Mouse (Mus musculus): ENCODE measurements at regions not wholly inside any gene's neighbourhood (a gene's known extent, or its start where the extent isn't known, plus 50 kb on each side); places are given as distances from the start of the nearest gene placed in this dataset.

GRCm38 (mm10) chr14:97478236-97478635 lies 691.3 kb downstream of the Dach1 start:
- Histone ChIP-seq H3K36me3 (ENCODE audit: control insufficient read depth, insufficient read depth, low read length) (no peaks in the 10 kb centered on the region), H3K9me3 (ENCODE audit: control insufficient read depth, low read length) (no peaks in the 10 kb centered on the region), H3K4me1 (replicated peaks; ENCODE audit: control insufficient read depth, insufficient read depth, low read length) (no peaks in the 10 kb centered on the region), H3K27ac (ENCODE audit: low read length) (no peak overlapping the region), H3K4me3 (ENCODE audit: low read length) (no peak overlapping the region), H3K4me2 (ENCODE audit: low read depth, low read length) (no peak overlapping the region), H3K9ac (ENCODE audit: low read length) (no peak overlapping the region), H3K27me3 (ENCODE audit: control insufficient read depth, insufficient read depth, low read depth, low read length) (no peaks in the 10 kb centered on the region)
- WGBS, result 69% methylated on average over 5 of the region's 5 CpGs
- no peak for ATAC-seq (ENCODE audit: low read depth)

- Histone ChIP-seq H3K27ac (ENCODE audit: low read length) (no peak overlapping the region), H3K9me3 (ENCODE audit: control insufficient read depth, low read length) (no peaks in the 10 kb centered on the region), H3K27me3 (ENCODE audit: control insufficient read depth, insufficient read depth, low read depth, low read length) (no peaks in the 10 kb centered on the region), H3K36me3 (ENCODE audit: control insufficient read depth, insufficient read depth, low read length) (no peaks in the 10 kb centered on the region), H3K4me3 (ENCODE audit: low read length) (no peak overlapping the region), H3K4me1 (replicated peaks; ENCODE audit: control insufficient read depth, insufficient read depth, low read length) (no peaks in the 10 kb centered on the region), H3K9ac (ENCODE audit: low read length) (no peak overlapping the region), H3K4me2 (ENCODE audit: low read depth, low read length) (no peak overlapping the region)
- 79% methylated on average over 7 of the region's 7 CpGs for WGBS
- no peak for ATAC-seq (ENCODE audit: low read depth)
These were observed 718.9 kb downstream of the Dach1 start for GRCm38 (mm10) chr14:97450525-97451235.

- Histone ChIP-seq H3K36me3 (ENCODE audit: control insufficient read depth, insufficient read depth, low read length) (no peaks in the 10 kb centered on the region), H3K9ac (ENCODE audit: low read length) (no peak overlapping the region), H3K4me3 (ENCODE audit: low read length) (no peak overlapping the region), H3K4me2 (ENCODE audit: low read depth, low read length) (no peak overlapping the region), H3K27me3 (ENCODE audit: control insufficient read depth, insufficient read depth, low read depth, low read length) (no peaks in the 10 kb centered on the region), H3K27ac (ENCODE audit: low read length) (no peak overlapping the region), H3K9me3 (ENCODE audit: control insufficient read depth, low read length) (no peaks in the 10 kb centered on the region), H3K4me1 (replicated peaks; ENCODE audit: control insufficient read depth, insufficient read depth, low read length) (no peaks in the 10 kb centered on the region)
- peak; percentile 76; the same call in 1 of the 2 replicates for ATAC-seq (ENCODE audit: low read depth)
- 54% methylated on average over 2 of the region's 2 CpGs for WGBS
These were observed 720.9 kb downstream of the Dach1 start for GRCm38 (mm10) chr14:97448617-97449016.

- no peak overlapping the region for H3K4me3 ChIP-seq (ENCODE audit: low read length)
- H3K9ac ChIP-seq (ENCODE audit: low read length), result no peak overlapping the region
- H3K4me2 ChIP-seq (ENCODE audit: low read depth, low read length), result no peak overlapping the region
- 86% methylated on average over 1 of the region's 1 CpGs for WGBS
- ATAC-seq (ENCODE audit: low read depth), result no peak
- H3K36me3 ChIP-seq (ENCODE audit: control insufficient read depth, insufficient read depth, low read length), result no peaks in the 10 kb centered on the region
- no peaks in the 10 kb centered on the region for H3K9me3 ChIP-seq (ENCODE audit: control insufficient read depth, low read length)
- H3K4me1 ChIP-seq (replicated peaks; ENCODE audit: control insufficient read depth, insufficient read depth, low read length), result no peaks in the 10 kb centered on the region
- H3K27ac ChIP-seq (ENCODE audit: low read length), result no peak overlapping the region
- H3K27me3 ChIP-seq (ENCODE audit: control insufficient read depth, insufficient read depth, low read depth, low read length), result no peaks in the 10 kb centered on the region
These were observed 722.8 kb downstream of the Dach1 start for GRCm38 (mm10) chr14:97446793-97447192.

GRCm38 (mm10) chr14:97440326-97440725 lies 729.2 kb downstream of the Dach1 start:
- no peak overlapping the region for H3K4me2 ChIP-seq (ENCODE audit: low read depth, low read length)
- H3K4me1 ChIP-seq (replicated peaks; ENCODE audit: control insufficient read depth, insufficient read depth, low read length), result no peaks in the 10 kb centered on the region; the same call in 1 of the 2 replicates
- H3K9me3 ChIP-seq (ENCODE audit: control insufficient read depth, low read length), result no peaks in the 10 kb centered on the region
- no peak for ATAC-seq (ENCODE audit: low read depth)
- no peaks in the 10 kb centered on the region for H3K36me3 ChIP-seq (ENCODE audit: control insufficient read depth, insufficient read depth, low read length)
- no peak overlapping the region for H3K4me3 ChIP-seq (ENCODE audit: low read length)
- WGBS, result 56% methylated on average over 6 of the region's 6 CpGs
- no peaks in the 10 kb centered on the region for H3K27me3 ChIP-seq (ENCODE audit: control insufficient read depth, insufficient read depth, low read depth, low read length)
- H3K27ac ChIP-seq (ENCODE audit: low read length), result no peak overlapping the region
- H3K9ac ChIP-seq (ENCODE audit: low read length), result no peak overlapping the region

GRCm38 (mm10) chr14:97435453-97436233 lies 733.9 kb downstream of the Dach1 start:
- Histone ChIP-seq H3K4me2 (ENCODE audit: low read depth, low read length) (no peak overlapping the region), H3K4me1 (replicated peaks; ENCODE audit: control insufficient read depth, insufficient read depth, low read length) (no peaks in the 10 kb centered on the region; the same call in 1 of the 2 replicates), H3K9me3 (ENCODE audit: control insufficient read depth, low read length) (no peaks in the 10 kb centered on the region), H3K9ac (ENCODE audit: low read length) (no peak overlapping the region), H3K36me3 (ENCODE audit: control insufficient read depth, insufficient read depth, low read length) (no peaks in the 10 kb centered on the region), H3K27me3 (ENCODE audit: control insufficient read depth, insufficient read depth, low read depth, low read length) (no peaks in the 10 kb centered on the region), H3K27ac (ENCODE audit: low read length) (no peak overlapping the region), H3K4me3 (ENCODE audit: low read length) (no peak overlapping the region)
- ATAC-seq (ENCODE audit: low read depth), result no peak
- whole genome bisulfite sequencing, result 71% methylated on average over 4 of the region's 4 CpGs

GRCm38 (mm10) chr14:97431221-97431620 lies 738.3 kb downstream of the Dach1 start:
- no peaks in the 10 kb centered on the region for H3K9me3 ChIP-seq (ENCODE audit: control insufficient read depth, low read length)
- no peak overlapping the region for H3K4me2 ChIP-seq (ENCODE audit: low read depth, low read length)
- H3K4me3 ChIP-seq (ENCODE audit: low read length), result no peak overlapping the region
- ATAC-seq (ENCODE audit: low read depth), result no peak
- no peak overlapping the region for H3K9ac ChIP-seq (ENCODE audit: low read length)
- no peak overlapping the region for H3K27ac ChIP-seq (ENCODE audit: low read length)
- WGBS, result 78% methylated on average over 3 of the region's 3 CpGs
- no peaks in the 10 kb centered on the region for H3K4me1 ChIP-seq (replicated peaks; ENCODE audit: control insufficient read depth, insufficient read depth, low read length)
- no peaks in the 10 kb centered on the region for H3K27me3 ChIP-seq (ENCODE audit: control insufficient read depth, insufficient read depth, low read depth, low read length)
- no peaks in the 10 kb centered on the region for H3K36me3 ChIP-seq (ENCODE audit: control insufficient read depth, insufficient read depth, low read length)

GRCm38 (mm10) chr14:97403176-97403795 lies 766.3 kb downstream of the Dach1 start:
- H3K4me2 ChIP-seq (ENCODE audit: low read depth, low read length), result no peak overlapping the region
- H3K4me3 ChIP-seq (ENCODE audit: low read length), result no peak overlapping the region
- H3K9ac ChIP-seq (ENCODE audit: low read length), result no peak overlapping the region
- H3K36me3 ChIP-seq (ENCODE audit: control insufficient read depth, insufficient read depth, low read length), result no peaks in the 10 kb centered on the region
- no peaks in the 10 kb centered on the region for H3K27me3 ChIP-seq (ENCODE audit: control insufficient read depth, insufficient read depth, low read depth, low read length)
- H3K27ac ChIP-seq (ENCODE audit: low read length), result no peak overlapping the region
- 46% methylated on average over 3 of the region's 3 CpGs for WGBS
- no peaks in the 10 kb centered on the region for H3K9me3 ChIP-seq (ENCODE audit: control insufficient read depth, low read length)
- no peak for ATAC-seq (ENCODE audit: low read depth)
- no peaks in the 10 kb centered on the region for H3K4me1 ChIP-seq (replicated peaks; ENCODE audit: control insufficient read depth, insufficient read depth, low read length)

GRCm38 (mm10) chr14:97396385-97396784 lies 773.2 kb downstream of the Dach1 start:
- 42% methylated on average over 7 of the region's 7 CpGs for WGBS
- ATAC-seq (ENCODE audit: low read depth), result no peak
- Histone ChIP-seq H3K9ac (ENCODE audit: low read length) (no peak overlapping the region), H3K36me3 (ENCODE audit: control insufficient read depth, insufficient read depth, low read length) (no peaks in the 10 kb centered on the region), H3K27me3 (ENCODE audit: control insufficient read depth, insufficient read depth, low read depth, low read length) (no peaks in the 10 kb centered on the region), H3K9me3 (ENCODE audit: control insufficient read depth, low read length) (no peaks in the 10 kb centered on the region), H3K4me1 (replicated peaks; ENCODE audit: control insufficient read depth, insufficient read depth, low read length) (no peaks in the 10 kb centered on the region), H3K4me3 (ENCODE audit: low read length) (no peak overlapping the region), H3K27ac (ENCODE audit: low read length) (no peak overlapping the region), H3K4me2 (ENCODE audit: low read depth, low read length) (no peak overlapping the region)

Data from lung, embryonic 16.5 days (tissue).